ENCODE assay signal across 9 mouse cellular contexts in the genomic region with DNA sequence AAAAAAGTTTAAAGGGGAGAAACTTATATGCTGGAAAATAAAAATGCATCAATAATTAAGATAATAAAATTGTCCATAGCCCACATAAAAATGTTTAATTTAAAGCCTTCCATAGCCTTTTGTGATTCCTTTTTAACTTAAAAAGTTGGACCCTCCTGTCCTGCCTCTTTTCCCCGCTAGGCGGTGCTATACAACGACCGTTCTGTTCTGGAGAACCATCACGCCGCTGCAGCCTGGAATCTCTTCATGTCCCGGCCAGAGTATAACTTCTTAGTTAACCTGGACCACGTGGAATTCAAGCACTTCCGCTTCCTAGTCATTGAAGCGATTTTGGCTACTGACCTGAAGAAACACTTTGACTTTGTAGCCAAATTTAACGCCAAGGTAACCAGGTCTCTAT. TPM values are rescaled to one million over a fixed set of nuclear protein-coding genes. Genes with fewer than 3 reads are reported as not detected.
DNase-seq lines count a peak whose midpoint lies in the region; ATAC-seq lines count a peak whose summit lies in the region.
"Had no signal": no experiment of that assay in that cellular context is flagged by ENCODE, and none has a peak within 500 bp of the region (broad histone marks: within the 10 kb centered on the region; RNA-seq: fewer than 3 reads in every experiment).

No protein-coding gene starts in this region.

- ATAC-seq in megakaryocyte-erythroid progenitor cell, adult 5-6 weeks (replicated peaks; ENCODE audit: low FRiP score, low TSS enrichment, poor library complexity, severe bottlenecking): peak; percentile 57; the same call in 1 of the 2 replicates
- ATAC-seq in erythroid progenitor cell, adult 5-6 weeks (replicated peaks; ENCODE audit: low FRiP score, poor library complexity, severe bottlenecking): no peak

- intact Hi-C loops in heart, postnatal 25 days (cut with DNase I): loop anchor here (5.0 to 10.0 kb wide), 3 partner anchors 84 to 1026 kb away; no protein-coding TSS in a partner anchor

- DNase-seq in heart, adult 8-10 months (ENCODE audit: low spot score): peak; percentile 13
- DNase-seq in heart, postnatal 25 days (ENCODE audit: low spot score): no peak
- DNase-seq in ES-CJ7 (ENCODE audit: low read depth, low spot score): peak; percentile 80
- DNase-seq in c-Kit-positive CD71-negative TER-119-negative erythroid progenitor cells, embryonic 14.5 days (ENCODE audit: low read depth): peak; percentile 17
- peak; percentile 79 for DNase-seq in forelimb bud, embryonic 11.5 days (ENCODE audit: low read depth, low spot score)
- peak; percentile 83 to 85 for DNase-seq in kidney, postnatal 4 days

RNA-seq across cellular contexts. Expression of a gene that starts 35.5 kb away (rescaled TPM):
- total RNA-seq in heart, adult 8-10 months (2022): under 1 TPM; 0.16 to 0.75 (median 0.27) TPM
- under 1 TPM; 0.36 to 0.67 TPM for total RNA-seq in heart, postnatal 25 days (2021)
- not detected in 2 replicates for total RNA-seq in megakaryocyte-erythroid progenitor cell, adult 5-6 weeks (2014; fragmentation: Nextera tagmentation)
- total RNA-seq in megakaryocyte-erythroid progenitor cell, adult 5-6 weeks (2017): not detected in 2 replicates
- not detected in 2 replicates for total RNA-seq in erythroid progenitor cell, adult 5-6 weeks (2015; ENCODE audit: low replicate concordance)
- total RNA-seq in erythroid progenitor cell, adult 5-6 weeks (2017; ENCODE audit: low replicate concordance): not detected in 2 replicates
- total RNA-seq: neutrophil, adult 5-6 weeks had no signal
